Mouse (Mus musculus) heart, embryonic 13.5 days (tissue): ENCODE results near the gene St5. TPM values are rescaled to one million over a fixed set of nuclear protein-coding genes. Genes with fewer than 3 reads are reported as not detected.
A peak's percentile ranks its signal among the peaks of the same experiment; 100 is the strongest.

Experiments used
- ATAC-seq: fragments of 200-750 bp; cut with Nextera tagmentation; 2 replicates; pipeline ENCODE4 v1.8.0; 2017; ENCODE audit warnings: moderate TSS enrichment; ENCODE audit not compliant: insufficient number of reproducible peaks, low FRiP score, low TSS enrichment; ENCODE audit errors: extremely low read depth
- H3K27ac ChIP-seq: fragments of 300-500 bp; sonication (generic); replicated peaks from 2 replicates; pipeline ENCODE4 v1.5.1; 2015; ENCODE audit warnings: moderate library complexity, mild to moderate bottlenecking, inconsistent platforms
- H3K27me3 ChIP-seq: fragments of 300-500 bp; sonication (generic); replicated peaks from 2 replicates; pipeline ENCODE4 v1.6.1; 2015; ENCODE audit warnings: mild to moderate bottlenecking, inconsistent platforms
- H3K36me3 ChIP-seq: fragments of 300-500 bp; sonication (generic); 2 replicates; pipeline ENCODE4 v1.6.1; 2015; ENCODE audit warnings: mild to moderate bottlenecking, inconsistent platforms
- H3K4me1 ChIP-seq: fragments of 300-500 bp; sonication (generic); 2 replicates; pipeline ENCODE4 v1.6.1; 2015; ENCODE audit warnings: inconsistent platforms
- H3K4me2 ChIP-seq: fragments of 300-500 bp; sonication (generic); 2 replicates; pipeline ENCODE4 v1.6.1; 2015; ENCODE audit warnings: inconsistent platforms, mild to moderate bottlenecking, moderate library complexity
- H3K4me3 ChIP-seq: fragments of 300-500 bp; sonication (generic); 2 replicates; pipeline ENCODE4 v1.5.1; 2015; ENCODE audit warnings: moderate library complexity, mild to moderate bottlenecking, inconsistent platforms
- H3K9ac ChIP-seq: fragments of 300-500 bp; sonication (generic); 2 replicates; pipeline ENCODE4 v1.6.1; 2015; ENCODE audit warnings: inconsistent platforms, mild to moderate bottlenecking, moderate library complexity
- H3K9me3 ChIP-seq: fragments of 300-500 bp; sonication (generic); 2 replicates; pipeline ENCODE4 v1.6.1; 2016; ENCODE audit warnings: inconsistent platforms
- WGBS: fragments of 180-500 bp; shearing (Covaris S2); methylation state at CpG from one replicate; pipeline ENCODE4 v1.1.7; 2015; ENCODE audit warnings: mixed read lengths; 5-methylcytosine and 5-hydroxymethylcytosine counted together
- polyA plus RNA-seq: library from polyadenylated mRNA; unstranded; fragments of >200 nt; fragmentation: Nextera tagmentation; extraction: Ambion mirVana; gene quantifications from 2 replicates; pipeline ENCODE4 v1.2.1, GENCODE M21; 2015

Gene St5
- polyA plus RNA-seq, 1 experiment from 2014 or later, result 30.6 TPM

DNA sequence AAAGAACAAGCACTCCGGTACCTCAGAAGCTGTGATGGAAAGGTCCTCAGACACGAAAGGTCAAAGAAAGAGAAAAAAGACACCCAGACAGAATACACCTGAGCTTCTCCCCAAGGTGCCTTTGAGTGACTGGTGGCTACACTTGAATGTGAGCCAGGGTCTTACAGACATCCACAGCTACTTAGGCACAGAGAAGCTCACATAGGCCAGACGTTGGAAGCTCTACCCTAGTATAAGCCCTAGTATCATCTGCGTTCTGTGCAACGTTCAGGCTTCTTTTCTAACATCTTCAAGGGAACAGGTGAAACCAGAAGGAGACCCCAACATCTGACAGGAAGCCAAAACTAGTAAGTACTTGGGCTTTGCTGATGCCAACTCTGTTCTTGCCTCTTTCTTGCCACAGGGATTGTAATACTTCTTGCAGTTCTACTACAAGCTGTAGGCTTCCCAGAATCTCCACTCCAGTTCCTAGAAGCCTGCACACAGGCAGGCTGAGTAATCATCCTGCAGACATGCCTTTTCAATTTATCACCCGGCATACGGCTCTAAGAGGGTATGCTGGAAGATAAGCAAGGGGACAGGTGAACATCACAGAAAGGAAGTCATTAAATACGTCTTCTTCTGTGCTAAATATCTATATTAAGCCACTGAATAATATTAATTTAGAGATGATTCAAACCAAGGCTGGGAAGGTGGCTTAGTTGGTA is 67.2 kb downstream of the St5 start:
- 55% methylated on average over 8 of the region's 8 CpGs for WGBS
- H3K9me3 ChIP-seq, result no peaks in the 10 kb centered on the region
- H3K4me2 ChIP-seq, result no peak overlapping the region
- H3K4me3 ChIP-seq, result no peak overlapping the region
- no peaks in the 10 kb centered on the region for H3K27me3 ChIP-seq
- ATAC-seq, result no peak
- no peak overlapping the region for H3K27ac ChIP-seq
- peaks cover 54% of the 10 kb centered on the region for H3K4me1 ChIP-seq
- H3K9ac ChIP-seq, result no peak overlapping the region
- no peaks in the 10 kb centered on the region for H3K36me3 ChIP-seq

DNA sequence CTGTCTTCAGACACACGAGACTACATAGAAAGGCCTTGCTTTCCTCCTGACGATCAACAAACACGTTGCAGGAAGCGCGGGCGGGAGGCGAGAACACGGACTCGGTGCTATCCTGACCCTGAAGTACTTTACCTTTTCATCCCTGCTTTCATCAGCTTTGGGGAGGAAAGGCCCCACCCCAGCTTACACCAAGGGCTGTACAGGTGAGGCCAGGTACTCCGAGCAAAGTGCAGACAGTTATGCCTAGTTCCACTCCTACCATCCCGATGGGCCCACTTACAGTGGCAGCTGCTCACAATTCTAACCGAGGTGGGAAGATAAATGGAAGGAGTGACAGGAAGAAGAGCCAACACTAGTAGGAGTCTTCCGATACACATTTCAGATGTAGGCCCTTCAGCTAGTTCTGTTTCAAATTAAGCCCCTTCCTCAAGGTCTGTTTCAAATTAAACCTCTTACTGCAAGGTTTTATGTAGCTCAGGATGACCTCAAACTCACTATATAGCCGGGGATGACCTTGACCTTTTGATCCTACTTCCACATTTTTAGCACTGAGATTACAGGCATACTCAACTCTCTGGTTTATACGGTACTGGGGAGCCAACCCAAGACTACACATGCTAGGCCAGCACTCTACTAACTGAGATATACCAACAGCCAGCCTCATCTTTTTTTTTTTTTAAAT is 69.9 kb downstream of the St5 start:
- 83% methylated on average over 15 of the region's 15 CpGs for WGBS
- ATAC-seq, result no peak
- Histone ChIP-seq H3K9ac (no peak overlapping the region), H3K9me3 (no peaks in the 10 kb centered on the region), H3K4me3 (no peak overlapping the region), H3K4me2 (no peak overlapping the region), H3K27me3 (no peaks in the 10 kb centered on the region), H3K36me3 (no peaks in the 10 kb centered on the region), H3K27ac (no peak overlapping the region), H3K4me1 (peaks cover 73% of the 10 kb centered on the region)

DNA sequence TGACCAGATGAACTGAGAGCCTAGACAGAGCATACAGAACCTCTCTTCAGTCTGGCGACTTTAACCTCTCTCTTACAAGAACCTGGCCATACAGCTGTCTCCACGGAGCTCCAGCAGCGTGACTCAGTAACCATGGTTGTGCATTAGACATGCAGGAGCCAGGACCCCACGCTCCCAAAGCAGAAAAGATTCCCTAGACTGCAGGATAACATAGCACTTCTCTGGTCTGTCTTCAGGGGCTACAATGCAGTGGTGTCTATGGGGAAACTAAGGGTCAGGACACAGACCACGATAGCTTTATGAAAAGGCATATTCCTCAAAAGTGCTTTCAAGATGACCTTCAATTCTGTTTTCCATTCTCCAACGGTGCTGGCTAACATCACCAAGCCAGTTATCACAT is 72.1 kb downstream of the St5 start:
- 0 out of 2 replicates have a peak overlapping the region, but pooled peaks have one; percentile 1 for H3K27ac ChIP-seq
- 53% methylated on average over 6 of the region's 6 CpGs for WGBS
- no peaks in the 10 kb centered on the region for H3K27me3 ChIP-seq
- no peaks in the 10 kb centered on the region for H3K9me3 ChIP-seq
- H3K4me3 ChIP-seq, result no peak overlapping the region
- H3K4me1 ChIP-seq, result peaks cover 56% of the 10 kb centered on the region
- ATAC-seq, result no peak
- 0 out of 2 replicates have a peak overlapping the region, but pooled peaks have one; percentile 10 for H3K4me2 ChIP-seq
- no peaks in the 10 kb centered on the region for H3K36me3 ChIP-seq
- no peak overlapping the region for H3K9ac ChIP-seq

GRCm38 (mm10) chr7:109629871-109630778 is 73.3 kb downstream of the St5 start:
- Histone ChIP-seq H3K9me3 (no peaks in the 10 kb centered on the region), H3K4me3 (no peak overlapping the region), H3K36me3 (no peaks in the 10 kb centered on the region), H3K27ac (peak overlapping the region; percentile 91), H3K4me1 (peaks cover 49% of the 10 kb centered on the region), H3K9ac (0 out of 2 replicates have a peak overlapping the region, but pooled peaks have one; percentile 52), H3K4me2 (peak overlapping the region; percentile 12; the same call in 1 of the 2 replicates), H3K27me3 (no peaks in the 10 kb centered on the region)
- WGBS, result 34% methylated on average over 7 of the region's 7 CpGs
- no peak; the same call in 1 of the 2 replicates for ATAC-seq

- Histone ChIP-seq H3K27me3 (no peaks in the 10 kb centered on the region), H3K9me3 (no peaks in the 10 kb centered on the region), H3K4me1 (peaks cover 49% of the 10 kb centered on the region), H3K4me3 (no peak overlapping the region), H3K27ac (peak overlapping the region; percentile 91), H3K36me3 (no peaks in the 10 kb centered on the region), H3K9ac (no peak overlapping the region), H3K4me2 (peak overlapping the region; percentile 30)
- ATAC-seq, result no peak
- 10% methylated on average over 9 of the region's 9 CpGs for WGBS
Measured at GRCm38 (mm10) chr7:109628935-109629609, 74.3 kb downstream of the St5 start.

GRCm38 (mm10) chr7:109627851-109628250 is 75.6 kb downstream of the St5 start:
- Histone ChIP-seq H3K4me2 (no peak overlapping the region), H3K9me3 (no peaks in the 10 kb centered on the region), H3K36me3 (no peaks in the 10 kb centered on the region), H3K9ac (no peak overlapping the region), H3K27me3 (no peaks in the 10 kb centered on the region), H3K4me3 (no peak overlapping the region), H3K4me1 (peaks cover 45% of the 10 kb centered on the region), H3K27ac (no peak overlapping the region)
- WGBS, result 93% methylated on average over 2 of the region's 2 CpGs
- no peak for ATAC-seq

DNA sequence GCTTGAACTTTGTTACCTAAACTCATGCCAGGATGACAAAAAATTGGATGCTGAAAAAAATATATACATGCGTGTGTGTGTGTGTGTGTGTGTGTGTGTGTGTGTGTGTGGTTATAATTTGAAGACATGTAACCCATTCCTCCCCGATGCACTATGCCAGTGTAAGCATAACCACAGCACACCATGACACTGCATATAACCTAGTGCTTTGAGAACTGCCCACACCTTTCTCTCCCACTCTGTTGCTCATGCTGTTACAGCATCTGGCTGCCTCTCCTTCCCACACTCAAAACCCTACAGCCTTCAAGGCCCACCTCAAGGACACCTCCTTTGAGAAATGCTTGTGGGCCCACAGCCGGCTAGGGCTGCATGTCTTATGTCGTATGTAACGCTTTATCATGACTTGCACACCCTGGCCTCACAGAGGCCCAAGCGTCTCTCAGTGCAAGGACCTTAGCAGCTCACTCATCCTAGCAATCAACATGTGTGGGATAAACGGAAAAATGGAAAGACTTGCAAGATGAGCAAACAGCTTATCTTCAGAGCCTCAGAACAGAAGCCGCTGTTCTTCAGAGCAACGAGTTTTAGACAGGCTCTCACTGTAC is 81.1 kb downstream of the St5 start:
- H3K4me1 ChIP-seq, result peaks cover 53% of the 10 kb centered on the region
- no peaks in the 10 kb centered on the region for H3K27me3 ChIP-seq
- H3K9me3 ChIP-seq, result no peaks in the 10 kb centered on the region
- H3K4me3 ChIP-seq, result no peak overlapping the region
- H3K27ac ChIP-seq, result peak overlapping the region; percentile 53; the same call in 1 of the 2 replicates
- H3K36me3 ChIP-seq, result no peaks in the 10 kb centered on the region
- ATAC-seq, result no peak
- no peak overlapping the region for H3K9ac ChIP-seq
- no peak overlapping the region for H3K4me2 ChIP-seq
- 43% methylated on average over 9 of the region's 9 CpGs for WGBS

- no peaks in the 10 kb centered on the region for H3K27me3 ChIP-seq
- H3K4me1 ChIP-seq, result peaks cover 62% of the 10 kb centered on the region
- WGBS, result 27% methylated on average over 2 of the region's 2 CpGs
- H3K4me2 ChIP-seq, result no peak overlapping the region
- no peak overlapping the region for H3K9ac ChIP-seq
- no peaks in the 10 kb centered on the region for H3K9me3 ChIP-seq
- H3K27ac ChIP-seq, result peak overlapping the region; percentile 21
- no peaks in the 10 kb centered on the region for H3K36me3 ChIP-seq
- ATAC-seq, result no peak
- no peak overlapping the region for H3K4me3 ChIP-seq
Measured at GRCm38 (mm10) chr7:109620967-109621366, 82.4 kb downstream of the St5 start.

DNA sequence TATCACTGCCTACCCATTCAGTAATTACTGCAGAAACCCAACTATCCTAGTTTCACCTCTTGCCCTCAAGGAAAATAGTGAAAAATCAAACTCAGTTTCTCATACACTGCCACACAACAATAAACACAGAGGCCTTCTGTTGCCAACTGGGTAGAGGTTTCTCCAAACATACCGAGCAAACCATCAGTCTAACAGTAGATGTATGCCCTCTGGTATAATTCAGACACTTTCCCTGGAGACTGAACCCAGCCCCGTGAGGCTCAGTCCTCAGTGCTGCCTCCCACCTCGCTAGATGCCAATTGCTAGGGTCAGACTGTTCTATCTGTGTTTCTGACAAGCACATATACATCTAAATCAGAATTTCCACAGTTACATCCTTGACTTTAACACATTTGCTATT is 83.1 kb downstream of the St5 start:
- Histone ChIP-seq H3K36me3 (no peaks in the 10 kb centered on the region), H3K9me3 (no peaks in the 10 kb centered on the region), H3K27ac (peak overlapping the region; percentile 21; the same call in 1 of the 2 replicates), H3K4me3 (no peak overlapping the region), H3K4me2 (no peak overlapping the region), H3K4me1 (peaks cover 68% of the 10 kb centered on the region), H3K9ac (no peak overlapping the region), H3K27me3 (no peaks in the 10 kb centered on the region)
- WGBS, result 78% methylated on average over 3 of the region's 3 CpGs
- no peak for ATAC-seq

- Histone ChIP-seq H3K9ac (no peak overlapping the region), H3K9me3 (no peaks in the 10 kb centered on the region), H3K27me3 (no peaks in the 10 kb centered on the region), H3K27ac (peak overlapping the region; percentile 92), H3K4me3 (no peak overlapping the region), H3K36me3 (no peaks in the 10 kb centered on the region), H3K4me2 (no peak overlapping the region), H3K4me1 (peaks cover 83% of the 10 kb centered on the region)
- ATAC-seq, result no peak
- 29% methylated on average over 6 of the region's 6 CpGs for WGBS
Measured at GRCm38 (mm10) chr7:109618721-109619120, 84.7 kb downstream of the St5 start.
